Mouse (Mus musculus): Measurements from ENCODE around the gene Armc6. TPM values are rescaled to one million over a fixed set of nuclear protein-coding genes. Genes with fewer than 3 reads are reported as not detected.
A peak's percentile ranks its signal among the peaks of the same experiment; 100 is the strongest.

Gene Armc6
- total and polyA plus RNA-seq, 2 experiments from 2014 or later: 108 to 119 TPM

GRCm38 (mm10) chr8:70172043-70172681 lies 62.1 kb downstream of the Armc6 start, which contains the start of gene Tmem161a:
Gene Tmem161a (plus strand): TSS chr8:70172356.
- H3K4me1 ChIP-seq (ENCODE audit: insufficient read depth): 0 out of 2 replicates have a peak, but pooled peaks cover 4% of the 10 kb centered on the region
- WGBS: 2% methylated on average over 26 of the region's 27 CpGs
- DNase-seq (peak; percentile 95), ATAC-seq (peak; percentile 100)
- H3K4me2 ChIP-seq (ENCODE audit: low read depth): peak within 1 kb of the TSS; percentile 57
- H3K9ac ChIP-seq: peak within 1 kb of the TSS; percentile 68
- peaks cover 3% of the 10 kb centered on the region; the same call in 1 of the 2 replicates for H3K36me3 ChIP-seq (ENCODE audit: insufficient read depth)
- no peak for TF ChIP-seq CTCF (IDR thresholded peaks at IDR 0.05; ENCODE audit: low read depth)
- H3K9me3 ChIP-seq (ENCODE audit: low read length): no peaks in the 10 kb centered on the region
- H3K27ac ChIP-seq (ENCODE audit: low read depth, low read length): no peak within 1 kb of the TSS
- peak within 1 kb of the TSS; percentile 64 for H3K4me3 ChIP-seq (ENCODE audit: low read depth, low read length)
- no peaks in the 10 kb centered on the region for H3K27me3 ChIP-seq (ENCODE audit: insufficient read depth, low read length)

GRCm38 (mm10) chr8:70171240-70171639 lies 63.0 kb downstream of the Armc6 start:
- ATAC-seq: no peak
- no peak overlapping the region for H3K4me3 ChIP-seq (ENCODE audit: low read depth, low read length)
- H3K4me1 ChIP-seq (ENCODE audit: insufficient read depth): 0 out of 2 replicates have a peak, but pooled peaks cover 4% of the 10 kb centered on the region
- H3K9ac ChIP-seq: no peak overlapping the region
- no peaks in the 10 kb centered on the region; the same call in 1 of the 2 replicates for H3K36me3 ChIP-seq (ENCODE audit: insufficient read depth)
- H3K4me2 ChIP-seq (ENCODE audit: low read depth): peak overlapping the region; percentile 57; the same call in 1 of the 2 replicates
- DNase-seq: no peak
- H3K27me3 ChIP-seq (ENCODE audit: insufficient read depth, low read length): no peaks in the 10 kb centered on the region
- no peaks in the 10 kb centered on the region for H3K9me3 ChIP-seq (ENCODE audit: low read length)
- TF ChIP-seq CTCF (IDR thresholded peaks at IDR 0.05; ENCODE audit: low read depth): no peak
- WGBS: 86% methylated on average over 7 of the region's 7 CpGs
- no peak overlapping the region for H3K27ac ChIP-seq (ENCODE audit: low read depth, low read length)

GRCm38 (mm10) chr8:70170748-70171147 lies 63.5 kb downstream of the Armc6 start:
- DNase-seq (no peak), ATAC-seq (no peak)
- H3K9ac ChIP-seq: no peak overlapping the region
- no peaks in the 10 kb centered on the region for H3K9me3 ChIP-seq (ENCODE audit: low read length)
- H3K36me3 ChIP-seq (ENCODE audit: insufficient read depth): no peaks in the 10 kb centered on the region; the same call in 1 of the 2 replicates
- 78% methylated on average over 3 of the region's 3 CpGs for WGBS
- no peak overlapping the region for H3K4me2 ChIP-seq (ENCODE audit: low read depth)
- H3K27me3 ChIP-seq (ENCODE audit: insufficient read depth, low read length): no peaks in the 10 kb centered on the region
- no peak for TF ChIP-seq CTCF (IDR thresholded peaks at IDR 0.05; ENCODE audit: low read depth)
- H3K4me3 ChIP-seq (ENCODE audit: low read depth, low read length): no peak overlapping the region
- 0 out of 2 replicates have a peak, but pooled peaks cover 4% of the 10 kb centered on the region for H3K4me1 ChIP-seq (ENCODE audit: insufficient read depth)
- H3K27ac ChIP-seq (ENCODE audit: low read depth, low read length): no peak overlapping the region

Other genes with a start within 250 kb of the Armc6 start
- 22.9 and 27.8 TPM in 2 replicates for gene Gatad2a, start 238.1 kb downstream of the Armc6 start, total RNA-seq (2014; rRNA removed)
- gene Gatad2a, start 238.1 kb downstream of the Armc6 start, polyA plus RNA-seq (2015; fragmentation: Nextera tagmentation; extraction: Ambion mirVana): 21.7 and 24.9 TPM in 2 replicates
- gene Mau2, start 191.7 kb downstream of the Armc6 start, total RNA-seq (2014; rRNA removed): 137 and 142 TPM in 2 replicates
- 46.6 and 56.2 TPM in 2 replicates for gene Mau2, start 191.7 kb downstream of the Armc6 start, polyA plus RNA-seq (2015; fragmentation: Nextera tagmentation; extraction: Ambion mirVana)
- 19.9 and 20.9 TPM in 2 replicates for gene Sugp1, start 191.7 kb downstream of the Armc6 start, total RNA-seq (2014; rRNA removed)
- 41.8 and 46.1 TPM in 2 replicates for gene Sugp1, start 191.7 kb downstream of the Armc6 start, polyA plus RNA-seq (2015; fragmentation: Nextera tagmentation; extraction: Ambion mirVana)
- gene Tm6sf2, start 161.5 kb downstream of the Armc6 start, total RNA-seq (2014; rRNA removed): 0.92 and 3.0 TPM in 2 replicates
- 0.18 and 0.56 TPM in 2 replicates for gene Tm6sf2, start 161.5 kb downstream of the Armc6 start, polyA plus RNA-seq (2015; fragmentation: Nextera tagmentation; extraction: Ambion mirVana)
- 0.31 and 0.48 TPM in 2 replicates for gene Hapln4, start 151.0 kb downstream of the Armc6 start, total RNA-seq (2014; rRNA removed)
- 0.53 and 0.71 TPM in 2 replicates for gene Hapln4, start 151.0 kb downstream of the Armc6 start, polyA plus RNA-seq (2015; fragmentation: Nextera tagmentation; extraction: Ambion mirVana)
- 316 and 372 TPM in 2 replicates for gene Ncan, start 113.6 kb downstream of the Armc6 start, total RNA-seq (2014; rRNA removed)
- gene Ncan, start 113.6 kb downstream of the Armc6 start, polyA plus RNA-seq (2015; fragmentation: Nextera tagmentation; extraction: Ambion mirVana): 112 and 209 TPM in 2 replicates
- 6.6 and 7.2 TPM in 2 replicates for gene Nr2c2ap, start 103.1 kb downstream of the Armc6 start, total RNA-seq (2014; rRNA removed)
- gene Nr2c2ap, start 103.1 kb downstream of the Armc6 start, polyA plus RNA-seq (2015; fragmentation: Nextera tagmentation; extraction: Ambion mirVana): 55.9 and 58.0 TPM in 2 replicates
- gene Rfxank, start 95.3 kb downstream of the Armc6 start, total RNA-seq (2014; rRNA removed): 8.5 and 10.2 TPM in 2 replicates
- 6.0 and 7.9 TPM in 2 replicates for gene Rfxank, start 95.3 kb downstream of the Armc6 start, polyA plus RNA-seq (2015; fragmentation: Nextera tagmentation; extraction: Ambion mirVana)
- gene Borcs8, start 95.0 kb downstream of the Armc6 start, total RNA-seq (2014; rRNA removed): 59.3 and 74.9 TPM in 2 replicates
- gene Borcs8, start 95.0 kb downstream of the Armc6 start, polyA plus RNA-seq (2015; fragmentation: Nextera tagmentation; extraction: Ambion mirVana): 56.5 and 64.4 TPM in 2 replicates
- 0.90 TPM in 1 of 2 replicates, not detected in the other for gene Mef2b, start 94.8 kb downstream of the Armc6 start, total RNA-seq (2014; rRNA removed)
- 1.3 and 1.7 TPM in 2 replicates for gene Mef2b, start 94.8 kb downstream of the Armc6 start, polyA plus RNA-seq (2015; fragmentation: Nextera tagmentation; extraction: Ambion mirVana)
- gene Tmem161a, start 62.1 kb downstream of the Armc6 start, total RNA-seq (2014; rRNA removed): 60.7 and 74.9 TPM in 2 replicates
- gene Tmem161a, start 62.1 kb downstream of the Armc6 start, polyA plus RNA-seq (2015; fragmentation: Nextera tagmentation; extraction: Ambion mirVana): 43.3 and 52.7 TPM in 2 replicates
- gene Slc25a42, start 22.2 kb downstream of the Armc6 start, total RNA-seq (2014; rRNA removed): 11.7 and 12.0 TPM in 2 replicates
- gene Slc25a42, start 22.2 kb downstream of the Armc6 start, polyA plus RNA-seq (2015; fragmentation: Nextera tagmentation; extraction: Ambion mirVana): 4.6 and 6.2 TPM in 2 replicates
- 119 and 129 TPM in 2 replicates for gene Sugp2, start 240 bp downstream of the Armc6 start, total RNA-seq (2014; rRNA removed)
- 50.9 and 65.0 TPM in 2 replicates for gene Sugp2, start 240 bp downstream of the Armc6 start, polyA plus RNA-seq (2015; fragmentation: Nextera tagmentation; extraction: Ambion mirVana)
- 27.2 and 34.7 TPM in 2 replicates for gene Homer3, start 48.4 kb upstream of the Armc6 start, total RNA-seq (2014; rRNA removed)
- gene Homer3, start 48.4 kb upstream of the Armc6 start, polyA plus RNA-seq (2015; fragmentation: Nextera tagmentation; extraction: Ambion mirVana): 20.2 and 23.9 TPM in 2 replicates
- 46.6 and 49.3 TPM in 2 replicates for gene Ddx49, start 68.0 kb upstream of the Armc6 start, total RNA-seq (2014; rRNA removed)
- 49.3 and 54.9 TPM in 2 replicates for gene Ddx49, start 68.0 kb upstream of the Armc6 start, polyA plus RNA-seq (2015; fragmentation: Nextera tagmentation; extraction: Ambion mirVana)
- gene Cope, start 68.1 kb upstream of the Armc6 start, total RNA-seq (2014; rRNA removed): 86.6 and 110 TPM in 2 replicates
- gene Cope, start 68.1 kb upstream of the Armc6 start, polyA plus RNA-seq (2015; fragmentation: Nextera tagmentation; extraction: Ambion mirVana): 259 and 296 TPM in 2 replicates
- gene Cers1, start 81.3 kb upstream of the Armc6 start, total RNA-seq (2014; rRNA removed): 52.5 and 58.4 TPM in 2 replicates
- 37.8 and 45.3 TPM in 2 replicates for gene Cers1, start 81.3 kb upstream of the Armc6 start, polyA plus RNA-seq (2015; fragmentation: Nextera tagmentation; extraction: Ambion mirVana)
- gene Gdf1, start 95.4 kb upstream of the Armc6 start, total RNA-seq (2014; rRNA removed): 8.1 and 9.3 TPM in 2 replicates
- 6.2 and 8.0 TPM in 2 replicates for gene Gdf1, start 95.4 kb upstream of the Armc6 start, polyA plus RNA-seq (2015; fragmentation: Nextera tagmentation; extraction: Ambion mirVana)
- gene Upf1, start 118.8 kb upstream of the Armc6 start, total RNA-seq (2014; rRNA removed): 28.1 and 38.7 TPM in 2 replicates
- gene Upf1, start 118.8 kb upstream of the Armc6 start, polyA plus RNA-seq (2015; fragmentation: Nextera tagmentation; extraction: Ambion mirVana): 7.1 and 9.0 TPM in 2 replicates
- 0.81 TPM in 1 of 2 replicates, not detected in the other for gene Comp, start 139.1 kb upstream of the Armc6 start, total RNA-seq (2014; rRNA removed)
- gene Comp, start 139.1 kb upstream of the Armc6 start, polyA plus RNA-seq (2015; fragmentation: Nextera tagmentation; extraction: Ambion mirVana): 0.05 and 0.29 TPM in 2 replicates
- gene Crtc1, start 205.1 kb upstream of the Armc6 start, total RNA-seq (2014; rRNA removed): 41.2 and 51.7 TPM in 2 replicates
- gene Crtc1, start 205.1 kb upstream of the Armc6 start, polyA plus RNA-seq (2015; fragmentation: Nextera tagmentation; extraction: Ambion mirVana): 43.8 and 52.9 TPM in 2 replicates
- 29.9 and 34.8 TPM in 2 replicates for gene Klhl26, start 242.5 kb upstream of the Armc6 start, total RNA-seq (2014; rRNA removed)
- 30.8 and 35.3 TPM in 2 replicates for gene Klhl26, start 242.5 kb upstream of the Armc6 start, polyA plus RNA-seq (2015; fragmentation: Nextera tagmentation; extraction: Ambion mirVana)